Mouse (Mus musculus) monocyte, adult 5-6 weeks (primary cell): ENCODE data around the gene Nmnat1. TPM values are rescaled to one million over a fixed set of nuclear protein-coding genes. Genes with fewer than 3 reads are reported as not detected.

Experiments
- ATAC-seq: fragments of 153-309, 156-312 bp; replicated peaks from 2 replicates; pipeline ENCODE4 v1.8.0; 2017; ENCODE audit warnings: mild to moderate bottlenecking; ENCODE audit not compliant: low TSS enrichment, insufficient number of reproducible peaks, severe bottlenecking, poor library complexity, low FRiP score
- total RNA-seq: library from RNA; stranded (forward); fragments of 200-1000, 200-491, 200-594 nt; gene quantifications from 3 replicates; pipeline ENCODE4 v1.2.3, GENCODE M21; 2017

Gene Nmnat1
- 4.4 to 8.3 TPM (median 8.2 TPM) in 3 replicates for total RNA-seq

- peak; percentile 98 for ATAC-seq
Observed at GRCm38 (mm10) chr4:149485053-149485824, at the start of gene Nmnat1, which contains the start of gene Lzic. Gene Nmnat1, minus strand, starts transcription at chr4:149485202. Gene Lzic, plus strand, starts transcription at chr4:149485229.

- ATAC-seq: no peak
Observed at GRCm38 (mm10) chr4:149529691-149530090, 44.7 kb upstream of the Nmnat1 start.

GRCm38 (mm10) chr4:149527621-149528354, 42.8 kb upstream of the Nmnat1 start:
- ATAC-seq: no peak

- ATAC-seq: no peak
Observed at GRCm38 (mm10) chr4:149526330-149526729, 41.3 kb upstream of the Nmnat1 start.

GRCm38 (mm10) chr4:149525811-149526210, 40.8 kb upstream of the Nmnat1 start:
- ATAC-seq: no peak

- no peak for ATAC-seq
Observed at GRCm38 (mm10) chr4:149525170-149525569, 40.2 kb upstream of the Nmnat1 start.

GRCm38 (mm10) chr4:149523961-149524360, 39.0 kb upstream of the Nmnat1 start:
- no peak for ATAC-seq

GRCm38 (mm10) chr4:149521258-149521657, 36.3 kb upstream of the Nmnat1 start:
- ATAC-seq: no peak

GRCm38 (mm10) chr4:149518351-149519220, 33.6 kb upstream of the Nmnat1 start:
- no peak for ATAC-seq

- peak; percentile 97 for ATAC-seq
Observed at GRCm38 (mm10) chr4:149517868-149518340, 32.9 kb upstream of the Nmnat1 start, which contains the start of gene Ctnnbip1. Gene Ctnnbip1, plus strand, starts transcription at chr4:149518236.

- ATAC-seq: no peak
Observed at GRCm38 (mm10) chr4:149515706-149516105, 30.7 kb upstream of the Nmnat1 start.

GRCm38 (mm10) chr4:149512072-149512471, 27.1 kb upstream of the Nmnat1 start:
- ATAC-seq: no peak

- no peak for ATAC-seq
Observed at GRCm38 (mm10) chr4:149511221-149511646, 26.2 kb upstream of the Nmnat1 start.

GRCm38 (mm10) chr4:149506904-149507303, 21.9 kb upstream of the Nmnat1 start:
- no peak for ATAC-seq

- ATAC-seq: no peak
Observed at GRCm38 (mm10) chr4:149505261-149505967, 20.4 kb upstream of the Nmnat1 start.

GRCm38 (mm10) chr4:149504858-149505257, 19.9 kb upstream of the Nmnat1 start:
- 0 out of 2 replicates have a peak, but pooled peaks have one; percentile 27 for ATAC-seq

GRCm38 (mm10) chr4:149504363-149504762, 19.4 kb upstream of the Nmnat1 start:
- no peak for ATAC-seq

GRCm38 (mm10) chr4:149499790-149500189, 14.8 kb upstream of the Nmnat1 start:
- no peak for ATAC-seq
